Mouse (Mus musculus): ENCODE results near the gene Als2cr12. TPM values are rescaled to one million over a fixed set of nuclear protein-coding genes. Genes with fewer than 3 reads are reported as not detected.

Als2cr12 gene
- polyA plus RNA-seq (2017; shearing (Covaris generic)), result not detected

DNA sequence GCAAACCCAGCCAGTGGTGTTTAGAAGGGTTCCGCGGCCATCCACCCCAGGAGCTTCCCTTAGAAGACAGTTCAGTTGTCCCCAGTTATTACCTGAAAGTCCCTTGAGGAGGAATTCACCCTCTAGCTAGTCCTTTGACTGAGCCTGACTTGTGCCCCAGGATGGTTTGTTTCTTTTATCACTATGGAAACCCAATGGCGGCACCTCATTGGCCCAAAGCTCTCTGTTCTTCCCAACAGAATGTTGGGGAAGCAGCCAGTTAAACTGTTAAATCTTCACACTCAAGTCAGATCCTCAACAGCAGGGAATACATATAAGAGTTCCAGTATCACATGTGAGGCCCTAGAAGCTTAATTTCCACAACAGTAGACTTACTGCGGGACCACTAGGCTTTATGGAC lies at the start of gene Als2cr12:
TSS of gene Als2cr12 (minus strand) at position 180 of the 400 bp plus-strand sequence.

DNA sequence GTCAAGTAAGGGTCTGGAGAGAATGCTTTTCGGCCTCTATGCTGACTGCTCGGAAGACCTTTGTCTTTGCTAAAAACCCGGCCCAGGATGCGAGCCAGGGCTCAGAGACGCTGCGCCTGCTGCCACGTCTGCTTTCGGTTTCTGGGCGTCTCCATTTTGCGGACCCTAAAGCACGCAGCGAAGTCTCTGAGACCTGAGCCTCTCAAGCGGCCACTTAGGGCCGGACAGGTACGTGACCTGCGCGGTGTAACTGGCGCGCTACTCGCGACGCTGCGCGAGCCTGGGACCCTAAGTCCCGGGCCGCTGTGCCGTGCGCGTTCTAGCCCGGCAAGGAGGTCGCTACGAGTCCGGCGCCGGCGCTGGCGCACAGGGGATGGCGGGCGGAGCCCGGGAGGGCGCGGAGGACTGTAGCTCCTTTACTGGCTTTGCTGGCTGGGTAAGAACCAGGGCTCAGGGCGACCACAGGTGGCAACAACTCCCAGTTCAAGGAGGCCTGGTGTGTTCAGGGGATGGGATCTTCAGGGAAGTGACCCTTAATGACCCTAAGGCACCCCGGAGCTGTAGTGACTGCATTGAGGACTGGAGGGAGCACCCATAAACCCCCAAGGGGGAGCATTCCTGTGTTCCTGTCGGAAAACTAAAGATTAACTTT lies 15.7 kb upstream of the Als2cr12 start, which contains the start of gene Cflar:
TSS of gene Cflar (plus strand) at position 144 of the 652 bp plus-strand sequence.

Other genes with a start within 250 kb of the Als2cr12 start
- gene Orc2, start 190.9 kb downstream of the Als2cr12 start, polyA plus RNA-seq (2017; shearing (Covaris generic)), result 26.4 TPM
- gene Fam126b, start 109.7 kb downstream of the Als2cr12 start, polyA plus RNA-seq (2017; shearing (Covaris generic)), result 6.6 TPM
- 66.4 TPM for gene Ndufb3, start 109.6 kb downstream of the Als2cr12 start, polyA plus RNA-seq (2017; shearing (Covaris generic))
- 103 TPM for gene Cflar, start 15.5 kb upstream of the Als2cr12 start, polyA plus RNA-seq (2017; shearing (Covaris generic))
- gene Casp8, start 99.4 kb upstream of the Als2cr12 start, polyA plus RNA-seq (2017; shearing (Covaris generic)), result 87.5 TPM

Measured in effector memory CD4-positive, alpha-beta T cell, adult 7 months (primary cell).